Mouse (Mus musculus) E14TG2a.4 (cell line): ENCODE results near the gene Mtx1.

Source experiments
- CTCF ChIP-seq: conservative IDR thresholded peaks from 2 replicates; pipeline ENCODE4 v1.5.1; 2014; ENCODE audit warnings: low read length
- NANOG ChIP-seq: IDR thresholded peaks from 2 replicates; pipeline ENCODE4 v1.6.1; 2014; ENCODE audit warnings: borderline replicate concordance, low read length, mixed read lengths
- POU5F1 ChIP-seq: IDR thresholded peaks from 2 replicates; pipeline ENCODE4 v1.6.1; 2014; ENCODE audit warnings: low read length, borderline replicate concordance

GRCm38 (mm10) chr3:89271760-89272159, 44.9 kb upstream of the Mtx1 start:
- TF ChIP-seq CTCF, result no peak
- TF ChIP-seq NANOG, result no peak
- TF ChIP-seq POU5F1, result no peak
